Mouse (Mus musculus) 3134 (cell line): ENCODE measurements around the gene Ulk4.

ENCODE experiments used
- DNase-seq: peaks from one replicate; pipeline ENCODE4 v3.0.0-alpha.2; 2011; ENCODE audit warnings: low spot score; ENCODE audit not compliant: insufficient read length; ENCODE audit errors: extremely low read depth

The Ulk4 gene

GRCm38 (mm10) chr9:121277118-121278060 is at the start of gene Ulk4:
Ulk4 (minus strand) TSS chr9:121277197.
- DNase-seq = peak; percentile 93

GRCm38 (mm10) chr9:121322034-121322433 is 45.0 kb upstream of the Ulk4 start:
- DNase-seq = peak; percentile 63

DNA sequence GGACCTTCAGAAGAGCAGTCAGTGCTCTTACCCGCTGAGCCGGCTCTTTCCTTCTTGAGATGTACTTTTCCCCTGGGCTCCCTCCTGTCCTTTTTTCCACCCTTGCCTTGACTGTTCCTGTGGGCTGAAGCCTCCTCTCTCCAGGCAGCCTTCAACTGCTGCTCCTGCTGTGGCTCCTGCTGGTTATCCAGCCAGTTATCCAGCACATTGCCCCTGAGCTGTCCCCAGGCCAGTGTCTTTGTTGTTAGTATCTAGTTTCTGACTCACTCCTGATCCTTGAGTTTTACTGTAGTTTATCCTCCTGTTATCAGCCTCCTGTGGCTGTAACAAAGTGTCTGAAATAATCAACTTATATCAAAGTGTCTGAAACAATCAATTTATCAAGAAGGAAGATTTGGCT is 44.1 kb upstream of the Ulk4 start:
- DNase-seq = peak; percentile 50

GRCm38 (mm10) chr9:121320433-121320832 is 43.4 kb upstream of the Ulk4 start:
- peak; percentile 57 for DNase-seq

- no peak for DNase-seq
Measured at GRCm38 (mm10) chr9:121319323-121319966, 42.4 kb upstream of the Ulk4 start.

DNA sequence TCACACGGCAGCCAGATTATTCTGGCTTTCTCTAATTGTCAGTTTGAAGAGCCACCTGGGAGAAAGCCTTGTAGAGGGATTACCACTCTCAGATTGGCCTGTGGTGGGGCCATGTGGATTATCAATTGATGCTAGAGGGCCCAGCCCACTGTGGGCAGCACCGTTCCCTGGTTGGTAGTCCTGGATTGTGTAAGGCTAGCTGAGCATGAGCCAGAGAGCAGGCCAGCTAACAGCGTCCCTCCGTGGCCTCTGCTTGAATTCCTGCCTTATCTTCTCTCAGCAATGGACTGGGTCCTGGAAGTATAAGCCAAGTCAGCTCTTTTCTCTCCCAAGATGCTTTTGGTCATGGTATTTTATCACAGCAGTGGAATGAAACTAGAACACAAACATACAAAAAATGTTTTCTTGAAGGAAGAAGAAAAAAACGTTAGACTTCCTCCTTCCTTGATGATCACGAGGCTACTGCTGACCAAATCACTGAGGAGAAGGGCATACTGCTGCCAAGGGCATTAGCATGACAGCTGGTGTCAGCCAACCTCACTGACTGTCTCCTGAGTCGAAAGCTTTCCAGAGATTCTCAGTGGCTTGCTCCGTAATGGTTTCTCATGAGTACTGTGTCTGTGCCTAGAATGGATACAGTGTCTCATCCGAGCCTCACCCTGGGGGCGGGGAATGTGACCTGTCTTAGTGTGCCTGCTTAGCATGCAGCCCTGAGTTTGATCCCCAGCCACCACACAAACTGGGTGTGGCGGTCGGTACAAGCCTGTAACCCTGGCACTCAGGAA is 39.8 kb upstream of the Ulk4 start:
- peak; percentile 63 for DNase-seq

GRCm38 (mm10) chr9:121315901-121316595 is 39.1 kb upstream of the Ulk4 start:
- DNase-seq = no peak

- no peak for DNase-seq
Measured at GRCm38 (mm10) chr9:121314541-121315152, 37.6 kb upstream of the Ulk4 start.

DNA sequence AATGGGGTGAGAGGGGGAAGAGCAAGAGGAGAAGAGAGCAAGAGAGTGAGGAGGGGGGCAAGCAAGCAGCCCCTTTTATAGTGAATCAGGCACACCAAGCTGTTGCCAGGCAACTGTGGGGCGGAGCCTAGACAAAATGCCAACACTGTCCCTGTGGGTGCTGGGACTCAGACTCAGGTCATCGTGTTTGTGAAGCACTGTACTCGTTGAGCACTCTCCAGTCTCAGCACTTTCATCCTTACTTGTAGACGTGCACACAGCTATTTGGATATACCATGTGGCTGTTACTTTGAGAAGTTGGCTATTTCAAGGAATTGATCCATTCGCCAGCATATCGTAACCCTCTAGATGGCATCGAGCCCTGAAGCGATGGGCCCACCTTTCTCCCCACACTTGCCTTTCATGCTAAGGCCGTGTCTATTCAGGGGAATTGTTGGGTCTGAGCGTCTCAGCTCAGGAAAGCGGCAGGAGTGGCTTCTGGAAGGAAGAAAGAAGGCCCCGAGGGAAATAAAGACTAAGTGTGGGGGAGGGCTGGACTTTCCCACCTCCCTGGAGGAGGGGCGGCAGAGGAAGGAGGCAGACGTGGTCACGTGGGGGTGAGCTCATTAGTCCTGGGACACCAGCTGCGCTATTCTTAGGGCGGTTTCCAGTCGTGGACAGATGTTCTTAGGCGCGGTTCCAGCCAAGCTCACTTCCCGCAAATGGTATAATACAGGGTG is 36.8 kb upstream of the Ulk4 start:
- DNase-seq = peak; percentile 76

DNA sequence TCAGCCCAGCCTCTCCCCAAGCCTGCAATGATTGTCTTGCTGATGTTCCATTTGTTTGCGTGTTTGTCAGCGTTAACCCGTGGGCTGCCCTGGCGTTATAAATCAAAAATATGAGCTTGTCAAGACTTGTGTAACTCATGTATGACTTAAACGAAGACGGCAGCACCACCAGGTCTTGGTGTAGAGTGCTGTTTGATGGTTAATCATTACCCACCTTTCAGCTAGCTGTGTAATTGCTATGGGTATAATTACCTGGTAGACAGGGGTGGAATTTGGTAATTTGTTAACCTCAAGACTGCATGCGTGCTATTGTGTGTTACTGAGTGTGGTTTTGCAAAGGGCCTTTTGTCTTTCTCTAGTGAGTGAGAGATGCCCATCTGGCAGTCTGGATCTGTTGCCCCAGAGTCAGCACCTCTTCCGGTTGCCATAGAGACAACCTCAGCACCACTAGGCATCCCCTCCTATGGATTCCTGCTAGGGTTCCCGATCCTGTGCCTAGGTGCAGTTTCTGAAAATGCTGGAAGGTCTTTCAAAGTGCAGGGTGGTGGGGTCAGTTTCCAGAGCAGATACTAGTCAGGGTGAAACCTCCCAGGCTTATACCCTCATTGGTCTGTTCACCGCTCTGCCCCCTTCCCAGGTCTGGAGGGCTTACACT is 35.4 kb upstream of the Ulk4 start:
- no peak for DNase-seq

DNA sequence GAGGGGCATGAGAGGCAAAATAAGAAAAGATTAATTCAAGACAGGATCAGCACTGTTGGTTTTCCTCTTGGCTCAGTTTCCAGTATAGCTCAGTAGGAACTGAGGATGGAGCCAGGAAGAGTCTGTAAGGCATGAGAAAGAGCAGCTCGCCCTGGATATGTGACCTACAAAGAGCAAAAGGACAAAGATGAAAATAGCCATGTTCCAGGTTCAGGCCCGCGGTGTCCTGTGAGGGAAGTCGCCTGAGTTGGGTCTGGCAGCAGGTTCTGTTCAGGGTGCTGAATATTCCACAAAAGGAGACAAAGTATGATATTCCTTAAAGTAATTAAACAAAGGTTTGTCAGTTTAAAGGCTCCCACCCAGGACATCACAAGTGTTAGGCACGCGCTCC is 34.8 kb upstream of the Ulk4 start:
- no peak for DNase-seq

GRCm38 (mm10) chr9:121310501-121310900 is 33.5 kb upstream of the Ulk4 start:
- DNase-seq = no peak

DNA sequence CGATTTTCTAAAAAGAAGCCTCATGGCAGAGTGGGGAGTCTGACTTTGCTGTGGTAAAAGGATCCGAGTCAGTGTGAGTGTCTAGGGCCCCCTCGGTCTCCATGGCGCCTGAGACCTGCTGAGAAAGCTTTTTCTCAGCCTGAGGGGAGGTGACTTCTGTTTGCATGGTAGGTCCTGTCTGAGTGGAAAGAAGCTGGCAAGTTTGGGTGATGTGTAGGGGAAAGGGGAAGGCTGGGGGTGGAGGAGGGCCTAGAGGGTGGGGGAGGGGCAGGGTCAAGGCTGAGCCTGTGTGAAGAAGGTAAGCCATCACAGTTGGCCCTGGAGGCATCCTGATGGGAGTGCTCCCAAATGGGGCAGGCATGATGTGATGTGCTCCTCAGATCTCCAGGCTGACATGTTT is 32.3 kb upstream of the Ulk4 start:
- no peak for DNase-seq

DNA sequence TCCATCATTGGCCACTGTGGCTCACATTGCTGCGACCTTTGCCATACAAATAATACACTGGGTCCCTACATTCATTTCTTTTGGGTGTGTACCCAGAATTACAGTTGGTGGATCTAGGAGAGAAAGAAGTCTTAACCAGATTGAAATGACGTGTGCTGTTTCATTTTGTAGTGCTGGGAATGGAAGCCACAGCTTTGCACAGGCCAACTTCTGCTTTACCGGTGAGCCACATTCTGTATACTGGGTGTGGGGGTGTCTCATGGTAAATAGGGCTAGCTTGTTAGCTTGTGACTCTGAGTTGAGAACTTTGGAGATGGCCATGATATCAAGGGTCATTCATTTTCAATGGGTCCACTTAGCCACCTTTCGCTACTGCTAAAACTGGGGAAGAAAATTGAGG is 28.5 kb upstream of the Ulk4 start:
- DNase-seq = no peak

- no peak for DNase-seq
Measured at GRCm38 (mm10) chr9:121304520-121304919, 27.5 kb upstream of the Ulk4 start.

GRCm38 (mm10) chr9:121303748-121304147 is 26.8 kb upstream of the Ulk4 start:
- DNase-seq = no peak

- no peak for DNase-seq
Measured at GRCm38 (mm10) chr9:121303086-121303485, 26.1 kb upstream of the Ulk4 start.

DNA sequence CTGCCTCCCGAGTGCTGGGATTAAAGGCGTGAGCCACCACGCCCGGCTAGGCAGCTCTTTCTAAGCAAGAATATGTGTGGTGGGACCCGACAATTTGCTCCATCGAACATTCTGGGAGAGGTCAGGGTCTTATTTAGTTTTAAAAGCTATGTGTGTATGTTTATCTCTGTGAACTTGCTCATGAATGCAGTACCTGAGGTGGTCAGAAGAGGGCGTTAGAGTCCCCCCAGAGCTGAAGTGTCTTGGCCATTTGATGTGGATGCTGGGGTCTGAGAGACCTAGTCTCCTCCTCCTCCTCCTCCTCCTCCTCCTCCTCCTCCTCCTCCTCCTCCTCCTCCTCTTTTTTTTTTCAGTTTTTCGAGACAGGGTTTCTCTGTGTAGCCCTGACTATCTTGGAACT is 25.5 kb upstream of the Ulk4 start:
- DNase-seq = no peak
